Mouse (Mus musculus) embryonic fibroblast, embryonic 13.5 days (primary cell): Measurements from ENCODE around the gene Zmym6. TPM values are rescaled to one million over a fixed set of nuclear protein-coding genes. Genes with fewer than 3 reads are reported as not detected.

Experiments used
- H3K27ac ChIP-seq: 2 replicates; pipeline ENCODE4 v1.5.1; 2012; ENCODE audit warnings: low read length, control low read depth, inconsistent platforms; ENCODE audit not compliant: insufficient read depth
- H3K4me1 ChIP-seq: 2 replicates; pipeline ENCODE4 v1.6.1; 2011; ENCODE audit warnings: low read length; ENCODE audit not compliant: control insufficient read depth, insufficient read depth
- H3K4me3 ChIP-seq: 2 replicates; pipeline ENCODE4 v1.5.1; 2011; ENCODE audit warnings: mild to moderate bottlenecking, control low read depth, low read length; ENCODE audit not compliant: insufficient read depth
- CTCF ChIP-seq: IDR thresholded peaks from 2 replicates; pipeline ENCODE4 v1.5.1; 2011; ENCODE audit warnings: mild to moderate bottlenecking, control low read depth, low read length, moderate library complexity, borderline replicate concordance; ENCODE audit not compliant: insufficient read depth
- POLR2A ChIP-seq: IDR thresholded peaks from 2 replicates; pipeline ENCODE4 v1.6.1; 2011; ENCODE audit warnings: low read depth, mild to moderate bottlenecking, control low read depth, low read length, moderate library complexity
- polyA plus RNA-seq: library from polyadenylated mRNA; stranded (reverse); fragments of >200 nt; gene quantifications from 2 replicates; pipeline ENCODE4 v1.2.4, GENCODE M21; 2011; ENCODE audit warnings: low read depth; ENCODE audit not compliant: missing spikeins, insufficient read length

The Zmym6 gene
- polyA plus RNA-seq, 1 experiment, result 28.0 TPM

- Histone ChIP-seq H3K4me3 (no peak overlapping the region), H3K27ac (no peak overlapping the region), H3K4me1 (no peaks in the 10 kb centered on the region)
- TF ChIP-seq CTCF (no peak), POLR2A (no peak)
Observed at GRCm38 (mm10) chr4:127157746-127158145, 80.6 kb downstream of the Zmym6 start.

- H3K27ac ChIP-seq, result no peak overlapping the region
- no peaks in the 10 kb centered on the region for H3K4me1 ChIP-seq
- TF ChIP-seq POLR2A (no peak), CTCF (no peak)
- no peak overlapping the region for H3K4me3 ChIP-seq
Observed at GRCm38 (mm10) chr4:127163926-127164325, 86.7 kb downstream of the Zmym6 start.

GRCm38 (mm10) chr4:127167096-127167495, 89.9 kb downstream of the Zmym6 start:
- no peaks in the 10 kb centered on the region for H3K4me1 ChIP-seq
- TF ChIP-seq POLR2A (no peak), CTCF (no peak)
- H3K27ac ChIP-seq, result no peak overlapping the region
- no peak overlapping the region for H3K4me3 ChIP-seq

GRCm38 (mm10) chr4:127167731-127168130, 90.5 kb downstream of the Zmym6 start:
- Histone ChIP-seq H3K4me3 (no peak overlapping the region), H3K27ac (no peak overlapping the region), H3K4me1 (no peaks in the 10 kb centered on the region)
- TF ChIP-seq CTCF (no peak), POLR2A (no peak)

- TF ChIP-seq POLR2A (no peak), CTCF (no peak)
- no peaks in the 10 kb centered on the region for H3K4me1 ChIP-seq
- H3K27ac ChIP-seq, result no peak overlapping the region
- H3K4me3 ChIP-seq, result peak overlapping the region; percentile 15
Observed at GRCm38 (mm10) chr4:127168211-127168913, 91.2 kb downstream of the Zmym6 start.

GRCm38 (mm10) chr4:127168914-127169345, 91.7 kb downstream of the Zmym6 start, which contains the start of gene Dlgap3:
Gene Dlgap3, plus strand, starts transcription at chr4:127169204.
- Histone ChIP-seq H3K4me1 (no peaks in the 10 kb centered on the region), H3K4me3 (peak within 1 kb of the TSS; percentile 15), H3K27ac (no peak within 1 kb of the TSS)
- TF ChIP-seq POLR2A (no peak), CTCF (no peak)

- TF ChIP-seq CTCF (no peak), POLR2A (no peak)
- H3K4me1 ChIP-seq, result no peaks in the 10 kb centered on the region
- peak overlapping the region; percentile 7; the same call in 1 of the 2 replicates for H3K4me3 ChIP-seq
- no peak overlapping the region for H3K27ac ChIP-seq
Observed at GRCm38 (mm10) chr4:127169346-127170221, 92.4 kb downstream of the Zmym6 start.

GRCm38 (mm10) chr4:127170866-127171265, 93.7 kb downstream of the Zmym6 start:
- TF ChIP-seq CTCF (no peak), POLR2A (no peak)
- H3K27ac ChIP-seq, result no peak overlapping the region
- no peak overlapping the region for H3K4me3 ChIP-seq
- no peaks in the 10 kb centered on the region for H3K4me1 ChIP-seq

GRCm38 (mm10) chr4:127171341-127171905, 94.2 kb downstream of the Zmym6 start:
- no peak overlapping the region for H3K27ac ChIP-seq
- no peak overlapping the region for H3K4me3 ChIP-seq
- no peaks in the 10 kb centered on the region for H3K4me1 ChIP-seq
- TF ChIP-seq POLR2A (no peak), CTCF (no peak)

- H3K4me3 ChIP-seq, result no peak overlapping the region
- no peak for TF ChIP-seq CTCF
- no peak for TF ChIP-seq POLR2A
- no peak overlapping the region for H3K27ac ChIP-seq
- no peaks in the 10 kb centered on the region for H3K4me1 ChIP-seq
Observed at GRCm38 (mm10) chr4:127172119-127172518, 94.9 kb downstream of the Zmym6 start.
